Mouse (Mus musculus): ENCODE measurements around the gene Lmna. TPM values are rescaled to one million over a fixed set of nuclear protein-coding genes. Genes with fewer than 3 reads are reported as not detected.

Gene Lmna
- total RNA-seq, 1 experiment from 2014 or later = 9.4 TPM

GRCm38 (mm10) chr3:88526157-88527131, 16.7 kb upstream of the Lmna start:
- ATAC-seq (ENCODE audit: extremely low read depth, insufficient number of reproducible peaks, low FRiP score, poor library complexity, severe bottlenecking) = peak; percentile 81

DNA sequence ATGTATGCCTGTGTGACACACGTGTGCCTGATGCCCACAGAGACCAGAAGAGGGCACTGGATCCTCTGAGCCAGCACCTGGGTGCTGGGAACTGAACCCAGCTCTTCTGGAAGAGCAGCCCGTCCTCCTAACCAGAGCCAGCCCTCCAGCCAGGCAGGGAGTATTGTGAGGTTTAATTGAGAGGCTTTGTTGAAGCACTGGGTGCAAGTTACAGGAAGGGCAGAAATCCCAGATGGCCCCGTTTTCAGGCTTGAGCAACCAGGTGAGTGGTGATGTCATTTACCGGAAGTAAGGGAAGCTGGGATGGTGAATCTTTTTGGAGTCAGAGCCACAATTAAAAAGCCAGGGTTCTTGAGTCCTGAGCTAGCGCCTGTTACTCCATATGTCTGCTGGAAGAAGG, 15.3 kb upstream of the Lmna start:
- no peak for ATAC-seq (ENCODE audit: extremely low read depth, insufficient number of reproducible peaks, low FRiP score, poor library complexity, severe bottlenecking)

GRCm38 (mm10) chr3:88523027-88523426, 13.3 kb upstream of the Lmna start:
- ATAC-seq (ENCODE audit: extremely low read depth, insufficient number of reproducible peaks, low FRiP score, poor library complexity, severe bottlenecking) = no peak

DNA sequence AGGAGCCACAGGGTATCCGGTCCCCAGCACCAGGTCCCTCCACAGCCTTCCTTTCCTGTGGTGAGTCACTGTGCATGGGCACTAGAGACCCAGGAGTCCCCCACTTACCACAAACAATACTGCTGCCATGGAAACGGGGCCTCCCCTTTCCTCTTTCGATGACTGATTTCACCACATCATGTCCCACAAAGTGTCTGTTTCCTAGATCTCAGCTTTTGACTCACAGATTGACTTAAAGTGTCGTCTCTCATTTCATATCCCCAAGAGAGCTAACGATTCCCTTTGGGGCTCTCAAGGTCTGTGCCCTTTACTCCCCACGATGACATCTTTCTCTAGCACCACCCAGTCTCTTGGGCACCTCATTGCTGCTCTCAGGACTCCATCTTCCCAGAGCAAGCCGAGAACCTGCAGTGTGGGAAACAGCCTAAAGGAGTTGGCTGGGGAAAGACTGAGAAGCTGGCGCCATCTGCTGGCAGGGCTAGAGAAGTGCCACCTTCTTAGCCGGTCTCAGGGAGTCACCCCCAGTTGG, 12.1 kb upstream of the Lmna start:
- peak; percentile 67 for ATAC-seq (ENCODE audit: extremely low read depth, insufficient number of reproducible peaks, low FRiP score, poor library complexity, severe bottlenecking)

- ATAC-seq (ENCODE audit: extremely low read depth, insufficient number of reproducible peaks, low FRiP score, poor library complexity, severe bottlenecking) = no peak
Measured at GRCm38 (mm10) chr3:88521156-88521555, 11.4 kb upstream of the Lmna start.

GRCm38 (mm10) chr3:88520078-88520477, 10.3 kb upstream of the Lmna start:
- no peak for ATAC-seq (ENCODE audit: extremely low read depth, insufficient number of reproducible peaks, low FRiP score, poor library complexity, severe bottlenecking)

DNA sequence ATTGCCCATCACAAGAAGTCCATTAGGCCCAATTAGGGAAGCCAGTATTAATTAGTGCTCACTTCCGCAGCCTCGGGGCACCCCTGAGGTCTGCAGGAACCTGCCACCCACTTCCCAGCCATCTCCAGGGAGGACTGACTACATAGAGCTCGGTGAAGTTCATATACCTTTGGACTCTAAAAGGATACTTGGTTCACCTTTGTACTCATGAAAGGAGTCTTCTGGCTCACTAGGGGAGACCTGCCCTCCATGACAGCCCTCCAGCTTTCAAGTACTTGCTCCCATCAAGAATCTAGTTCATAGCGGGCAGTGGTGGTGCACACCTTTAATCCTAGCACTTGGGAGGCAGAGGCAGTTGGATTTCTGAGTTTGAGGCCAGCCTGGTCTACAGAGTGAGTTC, 8.7 kb upstream of the Lmna start:
- no peak for ATAC-seq (ENCODE audit: extremely low read depth, insufficient number of reproducible peaks, low FRiP score, poor library complexity, severe bottlenecking)

GRCm38 (mm10) chr3:88516407-88516806, 6.7 kb upstream of the Lmna start:
- ATAC-seq (ENCODE audit: extremely low read depth, insufficient number of reproducible peaks, low FRiP score, poor library complexity, severe bottlenecking) = no peak

DNA sequence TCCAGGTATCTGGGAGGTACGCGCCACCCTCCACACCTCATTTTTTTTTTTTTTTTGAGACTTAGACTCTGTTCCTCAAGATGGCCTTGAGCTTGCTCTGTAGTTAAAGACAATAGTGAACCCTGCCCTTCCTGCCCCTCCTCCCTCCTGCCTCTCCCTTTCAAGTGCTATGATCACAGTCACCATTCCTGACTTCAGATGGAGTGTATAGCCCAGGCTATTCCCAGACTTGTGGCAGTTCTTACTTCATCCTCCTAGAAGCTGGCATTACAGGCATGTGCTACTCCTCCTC, 5.3 kb upstream of the Lmna start:
- ATAC-seq (ENCODE audit: extremely low read depth, insufficient number of reproducible peaks, low FRiP score, poor library complexity, severe bottlenecking) = no peak

- no peak for ATAC-seq (ENCODE audit: extremely low read depth, insufficient number of reproducible peaks, low FRiP score, poor library complexity, severe bottlenecking)
Measured at GRCm38 (mm10) chr3:88514231-88515094, 4.7 kb upstream of the Lmna start.

DNA sequence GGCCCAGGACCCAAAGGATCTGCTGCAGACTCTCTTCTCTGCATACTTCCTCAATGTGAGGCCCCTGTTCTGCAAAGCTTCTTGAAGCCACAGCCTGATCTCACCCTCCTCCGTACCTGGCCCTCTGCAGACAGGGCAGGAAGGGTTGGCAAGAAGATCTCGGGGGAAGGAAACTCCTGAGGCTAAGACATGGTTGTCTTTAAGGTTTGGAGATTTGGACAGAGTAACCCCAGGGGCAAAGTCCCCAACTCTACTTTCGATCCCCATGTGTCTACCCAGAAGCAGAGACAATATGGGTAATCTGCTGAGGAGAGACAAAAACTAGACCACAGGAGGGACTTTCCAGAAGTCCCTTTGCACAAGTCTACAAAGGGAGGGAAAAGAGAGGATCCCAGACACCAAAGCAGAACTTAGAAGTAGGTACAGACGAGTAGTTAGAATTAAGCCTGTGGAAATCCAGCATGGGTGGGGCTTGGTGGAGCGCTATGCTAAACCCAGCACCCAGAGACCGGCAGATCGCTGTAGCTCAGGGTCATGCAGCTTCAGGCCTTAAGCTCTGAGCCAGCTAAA, 3.9 kb upstream of the Lmna start:
- no peak for ATAC-seq (ENCODE audit: extremely low read depth, insufficient number of reproducible peaks, low FRiP score, poor library complexity, severe bottlenecking)

DNA sequence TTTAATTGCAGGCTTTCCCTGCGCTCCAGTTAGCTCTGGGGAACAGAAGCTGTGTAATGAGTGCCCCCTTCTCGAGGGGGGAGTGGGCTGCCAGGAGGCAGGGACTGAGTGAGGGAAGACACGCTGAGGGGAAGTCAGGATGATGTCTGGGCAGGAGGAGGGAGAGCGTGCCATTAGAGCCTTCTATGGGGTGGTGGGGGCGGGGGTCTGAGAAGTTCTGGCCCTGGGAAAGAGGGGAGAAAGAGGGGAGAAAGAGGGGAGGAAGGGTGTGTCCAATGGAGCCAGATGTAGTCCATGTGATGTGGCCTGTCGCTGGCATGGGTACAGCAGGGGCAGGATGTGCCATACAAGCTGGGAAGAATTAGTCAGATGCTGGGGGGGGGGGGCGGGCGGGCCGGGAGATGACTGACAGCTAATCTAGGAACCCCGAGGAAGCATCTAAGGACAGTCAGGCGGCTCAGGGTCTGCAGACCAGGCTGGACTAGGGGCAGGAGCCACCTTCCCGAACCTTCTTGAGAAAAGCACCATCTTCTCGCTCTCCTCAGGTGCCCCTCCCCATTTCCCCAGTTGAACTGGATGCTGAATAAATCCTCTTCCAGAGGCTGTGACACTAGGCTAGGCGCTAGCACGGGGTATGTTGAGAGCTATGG, 3.3 kb upstream of the Lmna start:
- ATAC-seq (ENCODE audit: extremely low read depth, insufficient number of reproducible peaks, low FRiP score, poor library complexity, severe bottlenecking) = no peak

GRCm38 (mm10) chr3:88512141-88512895, 2.6 kb upstream of the Lmna start:
- ATAC-seq (ENCODE audit: extremely low read depth, insufficient number of reproducible peaks, low FRiP score, poor library complexity, severe bottlenecking) = no peak

GRCm38 (mm10) chr3:88511559-88511958, 1.8 kb upstream of the Lmna start:
- no peak for ATAC-seq (ENCODE audit: extremely low read depth, insufficient number of reproducible peaks, low FRiP score, poor library complexity, severe bottlenecking)

- no peak for ATAC-seq (ENCODE audit: extremely low read depth, insufficient number of reproducible peaks, low FRiP score, poor library complexity, severe bottlenecking)
Measured at GRCm38 (mm10) chr3:88510421-88511289, 899 bp upstream of the Lmna start.

GRCm38 (mm10) chr3:88509250-88509649, 506 bp downstream of the Lmna start:
- no peak for ATAC-seq (ENCODE audit: extremely low read depth, insufficient number of reproducible peaks, low FRiP score, poor library complexity, severe bottlenecking)

DNA sequence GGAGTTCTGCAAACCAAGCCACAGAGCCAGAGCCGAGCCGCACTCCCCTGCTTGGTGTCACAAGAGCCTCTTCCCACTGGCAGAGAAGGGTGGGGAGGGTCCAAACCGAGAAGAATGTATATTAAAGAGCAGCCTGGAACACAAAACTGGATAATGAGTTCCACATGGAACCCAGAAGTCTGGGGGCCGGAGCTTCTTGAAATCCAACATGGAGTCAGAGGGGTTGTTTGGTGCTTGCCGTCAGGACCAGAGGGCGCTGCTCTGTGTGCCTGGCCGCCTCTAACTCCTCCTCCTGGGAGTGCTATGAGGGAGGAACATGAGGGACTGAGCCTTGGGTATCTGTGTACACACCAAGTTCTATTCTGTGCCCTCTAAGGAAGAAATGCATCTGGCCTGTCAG, 4.0 kb downstream of the Lmna start:
- no peak for ATAC-seq (ENCODE audit: extremely low read depth, insufficient number of reproducible peaks, low FRiP score, poor library complexity, severe bottlenecking)

Measured in neutrophil, adult 5-6 weeks (primary cell).